In genomic region chr7:127869149-127869810, GRCm38 (mm10) we compare ENCODE assay signal across 10 mouse cellular contexts. TPM values are rescaled to one million over a fixed set of nuclear protein-coding genes. Genes with fewer than 3 reads are reported as not detected.
A peak's percentile ranks its signal among the peaks of the same experiment; 100 is the strongest.
DNase-seq lines count a peak whose midpoint lies in the region; ATAC-seq lines count a peak whose summit lies in the region.
"Had no signal": no experiment of that assay in that cellular context is flagged by ENCODE, and none has a peak within 500 bp of the region (broad histone marks: within the 10 kb centered on the region; RNA-seq: fewer than 3 reads in every experiment).

No protein-coding gene starts in this region.

- H3K27me3 ChIP-seq in lung, embryonic 16.5 days (ENCODE audit: control insufficient read depth, insufficient read depth, low read depth, low read length): no peaks in the 10 kb centered on the region

- 54% methylated on average over 3 of the region's 3 CpGs for WGBS in lung, embryonic 16.5 days

- no peak for DNase-seq in frontal cortex, postnatal 10 days (ENCODE audit: low spot score in 2 of 2)
- no peak for DNase-seq in lung, postnatal 4 days
- DNase-seq in heart, postnatal 10 days: peak; percentile 74 to 75
- peak; percentile 15 for DNase-seq in right cerebral cortex, postnatal 25 days
- no peak for DNase-seq in thymus, postnatal 36 days
- no peak for DNase-seq in embryo, embryonic 10.5 days (ENCODE audit: low spot score)
- DNase-seq: kidney, postnatal 25 days had no signal

- ATAC-seq in frontal cortex, adult (ENCODE audit: low TSS enrichment): peak; percentile 75; the same call in 1 of the 2 replicates
- peak; percentile 61; the same call in 1 of the 2 replicates for ATAC-seq in lung, embryonic 16.5 days (ENCODE audit: low read depth)

- H3K4me2 ChIP-seq in lung, embryonic 16.5 days (ENCODE audit: low read depth, low read length): no peak overlapping the region

- no peak overlapping the region for H3K4me3 ChIP-seq in lung, embryonic 16.5 days (ENCODE audit: low read length)

- no peak overlapping the region for H3K9ac ChIP-seq in lung, embryonic 16.5 days (ENCODE audit: low read length)

- peaks cover 24% of the 10 kb centered on the region for H3K36me3 ChIP-seq in lung, embryonic 16.5 days (ENCODE audit: control insufficient read depth, insufficient read depth, low read length)

- H3K27ac ChIP-seq in lung, embryonic 16.5 days (ENCODE audit: low read length): no peak overlapping the region

- intact Hi-C loops in heart, postnatal 10 days (cut with DNase I): no loop called here

- peaks cover 10% of the 10 kb centered on the region for H3K4me1 ChIP-seq in lung, embryonic 16.5 days (replicated peaks; ENCODE audit: control insufficient read depth, insufficient read depth, low read length)

- H3K9me3 ChIP-seq in lung, embryonic 16.5 days (ENCODE audit: control insufficient read depth, low read length): no peaks in the 10 kb centered on the region

RNA-seq across cellular contexts. Expression of gene Zfp646, which starts 6.7 kb away (rescaled TPM):
- polyA plus RNA-seq in lung, embryonic 16.5 days (2015; fragmentation: Nextera tagmentation; extraction: Ambion mirVana): 11.2 and 11.3 TPM in 2 replicates
- 10 to 100 TPM; 23.3 to 23.9 TPM for total RNA-seq in heart, postnatal 10 days (2021)

RNA-seq across cellular contexts. Expression of gene Zfp668, which starts 7.3 kb away (rescaled TPM):
- 15.0 and 17.5 TPM in 2 replicates for polyA plus RNA-seq in lung, embryonic 16.5 days (2015; fragmentation: Nextera tagmentation; extraction: Ambion mirVana)
- 1 to 10 TPM; 5.8 to 8.0 TPM for total RNA-seq in heart, postnatal 10 days (2021)

RNA-seq across cellular contexts. Expression of gene Prss53, which starts 21.5 kb away (rescaled TPM):
- polyA plus RNA-seq in lung, embryonic 16.5 days (2015; fragmentation: Nextera tagmentation; extraction: Ambion mirVana): 1.1 and 2.0 TPM in 2 replicates
- 1 to 10 TPM in 1 of 2 experiments, under 1 TPM in 1; 0.60 to 1.1 TPM for total RNA-seq in heart, postnatal 10 days (2021)

RNA-seq across cellular contexts. Expression of gene Gm21974, which starts 26.0 kb away (rescaled TPM):
- not detected in 2 replicates for polyA plus RNA-seq in lung, embryonic 16.5 days (2015; fragmentation: Nextera tagmentation; extraction: Ambion mirVana)
- total RNA-seq in heart, postnatal 10 days (2021): not detected
- total RNA-seq: adrenal gland, adult 18-20 months had no signal

RNA-seq across cellular contexts. Expression of gene Vkorc1, which starts 26.1 kb away (rescaled TPM):
- 159 and 162 TPM in 2 replicates for polyA plus RNA-seq in lung, embryonic 16.5 days (2015; fragmentation: Nextera tagmentation; extraction: Ambion mirVana)
- 10 to 100 TPM; 33.8 to 34.3 TPM for total RNA-seq in heart, postnatal 10 days (2021)

Comparison
In these comparisons a context has a peak if more than half of its experiments do, and no peak if none do; other contexts are left out.
1. DNase-seq: peak in heart, postnatal 10 days (2 of 2) and right cerebral cortex, postnatal 25 days (single experiment); none in frontal cortex, postnatal 10 days (0 of 2), lung, postnatal 4 days (0 of 2), thymus, postnatal 36 days (0 of 2) and embryo, embryonic 10.5 days (single experiment).